Mouse (Mus musculus): ENCODE measurements around the gene Bola1.

Gene Bola1

DNA sequence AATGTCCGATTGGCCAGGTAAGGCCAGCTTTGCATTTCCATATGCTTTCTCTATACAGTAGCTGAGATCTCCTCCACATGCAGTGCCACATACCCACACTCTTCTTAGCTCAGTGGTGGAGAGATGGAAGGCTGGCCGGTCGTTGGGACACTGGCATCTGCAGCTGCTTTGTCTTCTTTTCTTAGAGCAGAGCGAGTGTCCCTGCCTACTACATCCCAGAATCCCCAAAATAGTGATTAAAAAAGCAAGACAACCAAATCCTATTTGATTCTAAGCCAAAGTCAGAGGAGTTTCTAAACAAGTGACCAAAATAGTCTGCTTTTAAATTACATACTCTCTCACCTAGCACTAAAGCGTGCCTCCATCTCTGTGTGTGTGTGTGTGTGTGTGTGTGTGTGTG lies 66.9 kb downstream of the Bola1 start:
- in situ Hi-C loops (cut with MboI, MseI) = loop anchor here (10.0 kb wide), 1 partner anchor 1062 kb away; no protein-coding TSS in a partner anchor

DNA sequence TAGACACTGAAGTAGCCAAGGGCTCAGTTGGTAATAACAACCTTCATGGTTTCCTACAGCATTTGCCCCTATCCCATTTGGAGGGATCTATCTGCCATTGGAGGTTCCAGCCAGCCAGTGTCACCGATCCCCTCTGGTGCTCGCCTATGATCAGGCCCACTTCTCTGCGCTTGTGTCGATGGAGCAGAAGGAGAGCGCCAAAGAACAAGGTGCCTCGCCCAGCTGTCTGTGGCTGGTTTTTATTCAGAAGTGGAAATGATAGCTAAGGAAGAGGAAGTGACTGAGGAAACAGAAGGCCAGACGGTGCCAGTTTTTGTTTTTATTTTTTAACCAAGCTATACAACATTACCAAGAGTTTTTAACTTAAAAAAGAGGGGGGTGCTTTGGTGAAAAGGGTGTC lies 67.7 kb downstream of the Bola1 start:
- in situ Hi-C loops (cut with MboI, MseI) = loop anchor here (10.0 kb wide), 1 partner anchor 1063 kb away; no protein-coding TSS in a partner anchor

DNA sequence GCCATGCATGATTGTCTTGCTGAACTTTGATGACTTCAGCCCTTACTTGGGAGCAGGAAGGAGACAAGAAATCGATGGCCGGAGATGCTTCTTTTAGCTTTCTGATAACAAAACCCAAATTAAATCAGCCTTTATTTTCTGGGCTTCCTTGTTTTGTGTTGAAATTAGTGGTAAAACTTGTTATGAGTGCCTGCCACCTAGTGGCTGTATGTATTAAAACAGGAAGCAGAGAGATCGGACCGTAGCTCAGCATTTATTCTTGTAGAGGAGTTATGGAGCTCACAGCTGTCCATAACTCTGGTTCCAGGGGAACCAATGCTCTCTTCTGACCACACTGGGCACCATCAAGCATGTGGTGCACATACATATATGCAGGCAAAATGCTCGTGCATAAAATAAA lies 71.6 kb downstream of the Bola1 start:
- in situ Hi-C loops (cut with MboI, MseI) = loop anchor here (5.0 kb wide), 2 partner anchors 61 to 186 kb away; no protein-coding TSS in a partner anchor

All from T-helper 1 cell (primary cell).